Mouse (Mus musculus): ENCODE results near the gene Zmiz1.

Zmiz1 gene

GRCm38 (mm10) chr14:25661185-25661920 is 202.4 kb downstream of the Zmiz1 start:
- DNase-seq: no peak

- DNase-seq: no peak
Observed at GRCm38 (mm10) chr14:25663649-25664309, 204.8 kb downstream of the Zmiz1 start.

GRCm38 (mm10) chr14:25664310-25664695 is 205.3 kb downstream of the Zmiz1 start:
- DNase-seq: no peak

DNA sequence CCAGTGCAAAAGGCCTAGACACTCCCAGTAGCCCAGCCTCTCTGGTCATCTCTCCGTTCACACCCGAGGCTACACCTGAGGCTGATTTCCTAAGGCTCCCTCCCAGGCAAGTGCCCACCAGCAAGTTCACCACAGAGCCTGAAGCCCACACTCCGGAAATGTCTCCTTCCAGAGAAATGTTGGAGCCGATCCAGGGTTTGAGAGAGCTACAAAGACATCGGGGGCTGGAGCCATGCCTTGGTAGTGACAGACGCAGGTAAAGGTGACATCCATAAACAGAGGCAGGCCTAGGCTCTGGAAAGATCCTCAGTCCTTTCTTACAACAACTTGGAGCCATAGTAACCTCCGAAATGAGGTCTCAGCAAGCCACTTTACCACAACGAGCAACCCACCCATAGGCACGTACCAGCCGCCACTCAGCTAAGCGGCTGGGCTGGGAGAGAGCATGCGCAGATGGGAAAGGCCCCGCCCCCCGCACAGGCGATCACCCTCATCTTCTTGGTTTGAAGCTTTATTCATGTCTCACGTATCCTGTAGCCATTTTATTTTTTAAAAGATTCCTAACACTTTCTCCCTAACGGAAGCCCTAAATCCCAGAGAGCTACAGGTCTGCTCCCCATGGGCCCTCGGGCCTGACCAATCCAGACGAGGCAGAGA is 206.5 kb downstream of the Zmiz1 start:
- no peak for DNase-seq

GRCm38 (mm10) chr14:25666668-25667376 is 207.8 kb downstream of the Zmiz1 start:
- DNase-seq: no peak

DNA sequence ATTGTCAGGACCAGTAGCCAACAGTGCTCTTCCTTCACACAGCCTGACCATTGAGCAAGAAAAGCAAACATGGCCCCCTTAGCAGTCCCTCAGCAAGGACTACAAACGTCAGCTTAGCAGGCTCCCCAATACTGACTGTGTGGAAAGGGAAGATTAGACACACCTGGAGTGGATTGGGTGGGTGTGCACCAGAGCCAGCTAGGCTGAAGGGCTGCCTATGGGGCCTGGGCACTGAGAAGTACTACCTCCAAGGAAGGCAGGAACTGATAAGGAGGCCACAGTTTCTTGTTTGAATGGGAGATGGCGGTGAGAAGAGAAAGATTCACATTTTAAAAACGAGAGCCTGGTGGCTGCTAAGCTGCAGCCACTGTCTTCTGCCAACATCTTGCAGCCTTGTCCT is 208.6 kb downstream of the Zmiz1 start:
- no peak for DNase-seq

DNA sequence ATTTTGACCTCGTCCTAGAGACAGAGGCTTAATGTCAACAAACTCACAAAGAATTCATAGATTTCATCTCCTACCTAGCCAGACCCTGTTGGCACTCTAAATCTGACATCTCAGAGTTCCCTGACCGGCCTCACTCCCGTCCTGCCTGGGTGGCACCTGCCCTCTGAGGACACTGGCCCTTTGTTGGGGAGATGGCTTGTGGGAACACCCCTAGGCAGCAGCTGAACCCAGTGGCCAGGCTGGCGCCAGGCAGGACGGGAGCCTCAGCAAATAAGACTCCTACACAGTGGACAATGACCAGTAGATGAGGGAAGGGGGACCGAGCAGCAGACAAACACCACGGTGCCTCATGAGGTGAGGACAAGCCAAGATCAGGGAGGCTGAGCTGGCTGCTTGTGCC is 220.6 kb downstream of the Zmiz1 start:
- no peak for DNase-seq

DNA sequence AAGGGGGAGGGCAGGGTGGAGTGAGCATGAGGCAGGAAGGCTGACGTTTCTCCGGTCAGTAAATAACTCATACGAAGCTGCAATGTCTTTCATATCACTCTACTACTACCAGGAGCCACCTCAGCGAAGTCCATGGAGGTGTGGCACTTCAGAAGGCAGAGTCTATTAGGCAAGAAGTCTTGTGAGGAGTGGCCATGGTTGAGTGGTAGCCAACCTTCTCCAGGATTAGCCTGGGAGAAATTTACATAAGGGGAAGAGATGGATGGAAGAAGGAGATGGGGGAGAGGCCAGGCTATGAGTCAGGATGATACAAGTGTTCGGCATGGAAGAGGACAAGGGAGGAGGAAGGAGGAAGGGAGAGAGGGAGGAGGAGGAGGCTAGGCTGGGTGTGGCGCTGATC is 223.0 kb downstream of the Zmiz1 start:
- DNase-seq: no peak

DNA sequence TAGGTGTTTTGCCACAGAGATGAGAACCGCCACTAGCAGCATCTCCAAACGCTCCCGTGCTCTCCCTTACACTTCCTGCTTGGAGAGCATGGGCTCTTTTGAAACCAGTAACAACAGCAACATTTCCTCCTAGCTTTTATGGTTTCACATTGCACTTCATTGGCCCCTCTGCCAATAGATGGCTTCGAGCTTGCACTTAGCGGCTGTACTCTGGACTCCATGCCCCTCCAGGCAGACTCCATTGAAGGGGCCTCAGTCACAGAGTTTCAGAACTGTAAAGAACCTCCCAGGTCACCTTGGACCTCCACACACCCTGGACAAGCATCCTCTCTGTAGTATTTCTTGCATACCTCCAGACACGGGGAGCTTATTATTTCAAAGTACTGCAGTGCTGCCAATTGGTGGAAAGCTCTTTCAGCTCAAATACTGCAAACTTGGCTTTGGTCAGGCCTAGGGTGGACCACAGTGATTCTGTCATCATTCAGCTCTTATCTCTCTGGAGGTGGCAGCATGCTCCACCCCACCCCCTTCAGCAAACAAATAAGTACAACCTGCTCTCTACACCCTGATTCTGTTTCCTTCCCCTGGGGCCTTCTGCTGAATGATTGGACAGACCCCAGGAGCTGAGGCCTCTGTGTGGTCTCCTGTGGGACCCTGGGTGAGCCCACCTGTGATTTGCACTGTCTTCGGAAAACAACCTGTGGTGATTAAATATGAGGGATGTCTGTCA is 227.4 kb downstream of the Zmiz1 start:
- no peak for DNase-seq

DNA sequence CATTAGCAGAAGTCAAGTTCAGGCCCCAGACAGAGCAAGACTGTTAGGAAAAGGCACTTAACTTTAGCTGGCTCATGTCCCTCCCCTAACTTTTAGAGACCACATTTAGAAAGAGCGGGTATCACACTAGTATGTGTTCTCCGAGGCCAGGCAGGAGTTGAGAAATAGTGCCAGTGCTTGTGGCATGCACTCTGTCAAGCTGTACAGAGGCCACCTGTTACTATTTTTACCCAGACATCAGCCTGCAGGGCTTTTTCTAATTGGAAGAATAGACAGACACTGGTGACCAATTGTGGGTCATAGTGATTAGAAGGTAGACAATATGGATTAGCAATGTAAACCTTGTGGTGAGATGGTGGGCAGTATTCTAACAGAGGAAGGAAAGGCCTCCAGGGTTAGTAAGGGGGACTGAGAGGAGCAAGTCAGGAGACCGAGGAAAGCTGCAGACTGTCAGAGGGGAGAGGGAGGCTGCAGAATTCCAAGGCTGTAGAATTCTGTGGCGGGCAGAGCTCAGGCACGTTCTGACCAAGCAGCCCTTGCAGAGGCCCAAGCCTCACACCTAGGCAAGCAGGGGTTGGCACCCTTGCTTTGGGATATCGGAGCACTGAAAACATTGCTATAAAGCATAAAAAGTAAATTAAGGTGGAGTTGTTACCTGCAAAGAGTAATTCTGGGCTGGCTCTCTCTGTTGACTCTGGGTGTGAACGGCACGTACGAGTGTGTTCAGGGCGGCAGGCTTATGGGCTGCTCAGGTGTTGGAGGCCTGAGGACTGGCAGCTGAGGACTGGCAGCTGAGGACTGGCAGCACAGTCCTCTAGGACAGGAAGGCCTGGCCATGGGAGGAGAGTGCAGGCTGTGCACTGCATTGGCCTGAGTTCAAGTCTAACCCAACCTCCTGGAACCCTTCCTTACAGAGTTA is 228.3 kb downstream of the Zmiz1 start:
- no peak for DNase-seq

- no peak for DNase-seq
Observed at GRCm38 (mm10) chr14:25693271-25693887, 234.4 kb downstream of the Zmiz1 start.

DNA sequence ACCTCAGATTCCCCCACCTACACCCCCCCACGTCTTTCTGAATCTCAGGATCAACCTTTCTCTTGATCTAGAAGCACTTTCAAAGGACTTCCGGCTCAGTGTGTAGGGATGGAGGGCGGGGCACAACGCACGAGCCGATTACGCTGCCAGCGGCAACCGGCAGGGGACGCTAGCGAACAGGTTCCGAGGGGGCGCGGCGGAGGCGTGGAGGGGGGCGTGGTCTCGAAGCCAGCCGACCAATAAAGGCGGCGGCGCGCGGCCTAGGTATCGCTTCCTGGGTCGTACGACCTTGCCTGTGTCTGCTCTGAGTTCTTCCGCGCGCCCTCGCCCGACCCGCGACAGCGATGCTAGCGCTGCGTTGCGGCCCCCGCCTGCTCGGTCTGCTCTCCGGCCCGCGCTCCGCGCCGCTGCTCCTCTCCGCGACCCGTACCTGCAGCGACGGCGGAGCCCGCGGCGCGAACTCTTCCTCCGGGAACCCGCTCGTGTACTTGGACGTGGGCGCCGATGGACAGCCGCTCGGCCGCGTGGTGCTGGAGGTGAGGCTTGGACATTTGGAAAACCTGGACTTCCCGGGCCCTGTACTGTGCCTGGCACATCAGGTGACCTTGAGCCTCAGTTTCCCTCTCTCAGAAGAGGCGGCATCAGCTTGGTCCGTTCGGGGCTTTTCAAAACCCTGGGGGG is 235.0 kb downstream of the Zmiz1 start, which contains the start of gene Ppif:
Ppif (plus strand) TSS at position 267 of the 681 bp plus-strand sequence.
- DNase-seq: peak; percentile 98

DNA sequence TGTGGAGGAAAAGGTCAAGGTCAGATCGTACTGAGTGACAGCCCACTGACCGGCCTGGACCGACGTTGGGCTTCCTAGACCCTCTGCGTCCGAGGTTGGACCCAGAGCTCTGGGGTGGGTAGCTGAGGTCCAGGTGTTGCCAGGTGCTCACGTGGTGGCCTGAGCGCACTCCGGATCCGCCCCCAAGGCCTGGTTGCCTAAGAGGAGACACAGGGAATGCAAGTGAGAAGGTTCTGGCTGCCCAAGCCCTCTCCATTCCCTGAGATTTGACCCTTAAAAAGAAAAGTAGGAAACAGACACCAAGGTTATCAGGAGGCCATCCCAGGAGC is 235.5 kb downstream of the Zmiz1 start:
- no peak for DNase-seq

DNA sequence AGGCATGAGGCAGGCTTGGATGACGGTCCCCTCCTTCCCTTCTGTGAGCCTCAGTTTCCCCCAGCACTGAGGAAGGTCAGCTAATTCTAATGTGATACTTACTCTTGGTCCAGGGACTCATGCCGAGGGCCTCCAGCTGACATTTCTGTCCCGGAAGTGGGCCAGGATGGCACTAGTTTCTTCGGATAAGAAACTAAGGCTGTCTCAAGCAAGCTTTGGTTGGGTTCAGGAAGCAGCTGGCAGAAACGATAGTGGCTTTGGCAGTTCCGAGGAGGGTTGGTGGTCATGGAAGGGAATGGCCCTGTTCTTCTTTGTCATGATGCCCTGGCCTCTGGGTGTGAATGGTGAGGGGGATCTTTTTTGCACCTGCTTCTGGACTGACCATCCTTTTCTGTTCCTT is 236.1 kb downstream of the Zmiz1 start:
- DNase-seq: no peak

GRCm38 (mm10) chr14:25696356-25696755 is 237.4 kb downstream of the Zmiz1 start:
- DNase-seq: no peak

DNA sequence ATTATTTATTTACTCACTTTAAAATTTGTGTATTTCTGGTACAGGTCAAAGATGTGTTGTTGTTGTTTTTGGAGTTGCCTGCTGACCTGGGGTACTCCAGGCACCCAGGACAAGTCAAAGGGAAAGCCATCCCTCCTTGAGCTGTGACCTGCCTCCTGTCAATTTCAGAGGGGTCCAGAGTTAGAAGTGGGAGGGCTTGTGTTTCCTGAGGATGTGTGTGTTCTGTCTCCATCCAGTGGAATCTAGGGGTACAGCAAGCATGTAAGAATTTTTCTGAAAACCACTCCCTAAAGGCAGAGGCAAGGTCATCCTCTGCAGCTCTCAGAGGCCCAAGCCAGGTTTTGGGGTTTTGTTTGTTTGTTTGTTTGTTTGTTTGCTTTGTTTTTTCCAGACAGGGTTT is 243.0 kb downstream of the Zmiz1 start:
- DNase-seq: no peak

DNA sequence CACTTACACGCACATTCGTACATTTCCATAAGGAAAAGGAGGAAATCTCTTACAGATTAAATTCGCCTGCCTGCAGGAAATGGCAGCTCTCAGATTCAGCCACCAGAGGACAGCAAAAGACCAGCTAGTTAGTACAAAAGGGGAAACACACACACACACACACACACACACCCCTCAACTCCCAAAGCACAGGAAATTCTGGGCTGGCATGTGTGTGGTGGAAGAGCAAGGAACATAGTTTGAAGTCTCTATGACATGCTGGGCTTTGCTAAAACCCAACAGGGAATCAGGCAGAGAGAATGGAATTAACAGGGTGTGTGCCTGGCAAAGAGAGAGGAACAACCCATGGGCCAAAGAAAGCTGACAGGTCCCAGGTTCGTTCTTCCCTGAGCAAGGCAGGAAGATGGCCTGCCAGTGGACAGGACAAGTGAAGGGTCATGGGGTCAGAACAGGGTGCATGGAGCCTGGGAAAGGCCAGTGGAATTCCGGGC is 248.8 kb downstream of the Zmiz1 start:
- peak; percentile 74 for DNase-seq

GRCm38 (mm10) chr14:25708451-25708850 is 249.5 kb downstream of the Zmiz1 start:
- peak; percentile 66 for DNase-seq

GRCm38 (mm10) chr14:25708917-25709316 is 249.9 kb downstream of the Zmiz1 start:
- DNase-seq: peak; percentile 41

GRCm38 (mm10) chr14:25710073-25710472 is 251.1 kb downstream of the Zmiz1 start:
- no peak for DNase-seq
